ENCODE assay signal across 8 mouse cellular contexts in genomic region chr8:103813954-103814591, GRCm38 (mm10).
DNase-seq lines count a peak whose midpoint lies in the region; ATAC-seq and TF ChIP-seq lines count a peak whose summit lies in the region.

No protein-coding gene starts in this region.

- TF ChIP-seq CTCF in lung, adult 2 months (IDR thresholded peaks at IDR 0.05; ENCODE audit: insufficient read depth, low read length) = no peak

- H3K4me1 ChIP-seq in lung, embryonic 15.5 days = peaks cover 37% of the 10 kb centered on the region
- H3K4me1 ChIP-seq in lung, adult 2 months (ENCODE audit: control insufficient read depth, insufficient read depth, low read length) = no peaks in the 10 kb centered on the region; the same call in 1 of the 2 replicates

- ATAC-seq in lung, embryonic 15.5 days (ENCODE audit: borderline replicate concordance, extremely low read depth, low FRiP score, low TSS enrichment) = peak; percentile 78

- no peak overlapping the region for H3K9ac ChIP-seq in lung, embryonic 15.5 days

- H3K4me3 ChIP-seq in lung, embryonic 15.5 days = no peak overlapping the region
- H3K4me3 ChIP-seq in lung, adult 2 months (replicated peaks; ENCODE audit: extremely low read depth, low read depth, low read length) = no peak overlapping the region

- peak overlapping the region; percentile 18; the same call in 1 of the 2 replicates for H3K4me2 ChIP-seq in lung, embryonic 15.5 days

- peak overlapping the region; percentile 93 for H3K27ac ChIP-seq in lung, embryonic 15.5 days

- H3K27me3 ChIP-seq in lung, embryonic 15.5 days = no peaks in the 10 kb centered on the region

- DNase-seq in embryo, embryonic 11 days = peak; percentile 44
- no peak for DNase-seq in embryo, embryonic 10 days (ENCODE audit: low spot score)
- no peak for DNase-seq in lung, adult 2 months
- peak; percentile 32 for DNase-seq in kidney, adult 9 months
- DNase-seq in lung, postnatal 4 days = peak; percentile 45 to 60
- DNase-seq in spleen, postnatal 10 days (ENCODE audit: low spot score in 2 of 2) = no peak
- no peak for DNase-seq in adrenal gland, adult 8-10 months

- no peak for TF ChIP-seq POLR2A in lung, adult 2 months (IDR thresholded peaks at IDR 0.05; ENCODE audit: borderline replicate concordance, extremely low read depth, low read depth, low read length)

- no peaks in the 10 kb centered on the region for H3K36me3 ChIP-seq in lung, embryonic 15.5 days

- WGBS in lung, embryonic 15.5 days = 12% methylated on average over 10 of the region's 10 CpGs
- whole genome bisulfite sequencing in lung, adult 2 months = 36% methylated on average over 10 of the region's 10 CpGs

- H3K9me3 ChIP-seq in lung, embryonic 15.5 days = no peaks in the 10 kb centered on the region

Comparison
In these comparisons a context has a peak if more than half of its experiments do, and no peak if none do; other contexts are left out.
1. DNase-seq: peak in embryo, embryonic 11 days (single experiment), kidney, adult 9 months (single experiment) and lung, postnatal 4 days (2 of 2); none in embryo, embryonic 10 days (single experiment), lung, adult 2 months (single experiment), spleen, postnatal 10 days (0 of 2) and adrenal gland, adult 8-10 months (single experiment).